ENCODE assay signal across 22 mouse cellular contexts in genomic region chr2:110376660-110377059, GRCm38 (mm10). TPM values are rescaled to one million over a fixed set of nuclear protein-coding genes. Genes with fewer than 3 reads are reported as not detected.
DNase-seq lines count a peak whose midpoint lies in the region; ATAC-seq and TF ChIP-seq lines count a peak whose summit lies in the region.
"Had no signal": no experiment of that assay in that cellular context is flagged by ENCODE, and none has a peak within 500 bp of the region (broad histone marks: within the 10 kb centered on the region; RNA-seq: fewer than 3 reads in every experiment).

No protein-coding gene starts in this region.

- no peaks in the 10 kb centered on the region for H3K4me1 ChIP-seq in stomach, embryonic 16.5 days (ENCODE audit: control insufficient read depth, insufficient read depth, low read length)
- no peaks in the 10 kb centered on the region for H3K4me1 ChIP-seq in stomach, postnatal 0 days (replicated peaks; ENCODE audit: control insufficient read depth, insufficient read depth)
- H3K4me1 ChIP-seq in kidney, embryonic 15.5 days: no peaks in the 10 kb centered on the region
- H3K4me1 ChIP-seq in hindbrain, embryonic 14.5 days (replicated peaks; ENCODE audit: control insufficient read depth, insufficient read depth, low read length): no peaks in the 10 kb centered on the region
- no peaks in the 10 kb centered on the region for H3K4me1 ChIP-seq in forebrain, embryonic 11.5 days (replicated peaks; ENCODE audit: control insufficient read depth, insufficient read depth, low read length)
- H3K4me1 ChIP-seq: embryonic facial prominence, embryonic 15.5 days; heart, embryonic 10.5 days; hindbrain, embryonic 12.5 days had no signal

- H3K27ac ChIP-seq in stomach, embryonic 16.5 days (ENCODE audit: low read length): peak overlapping the region; percentile 1; the same call in 1 of the 2 replicates
- no peak overlapping the region for H3K27ac ChIP-seq in stomach, postnatal 0 days (replicated peaks)
- no peak overlapping the region for H3K27ac ChIP-seq in kidney, embryonic 15.5 days
- no peak overlapping the region for H3K27ac ChIP-seq in hindbrain, embryonic 14.5 days
- no peak overlapping the region for H3K27ac ChIP-seq in forebrain, embryonic 11.5 days (ENCODE audit: low read depth, low read length)
- H3K27ac ChIP-seq: embryonic facial prominence, embryonic 15.5 days; forebrain, embryonic 10.5 days; forebrain, embryonic 15.5 days; heart, embryonic 10.5 days; hindbrain, embryonic 12.5 days had no signal

- no peak for TF ChIP-seq EP300 in stomach, postnatal 0 days (optimal IDR thresholded peaks at IDR 0.05)

- H3K27me3 ChIP-seq in stomach, embryonic 16.5 days (ENCODE audit: control insufficient read depth, insufficient read depth, low read length): no peaks in the 10 kb centered on the region
- no peaks in the 10 kb centered on the region for H3K27me3 ChIP-seq in stomach, postnatal 0 days (ENCODE audit: control insufficient read depth, insufficient read depth, low read length)
- no peaks in the 10 kb centered on the region for H3K27me3 ChIP-seq in kidney, embryonic 15.5 days
- H3K27me3 ChIP-seq in hindbrain, embryonic 14.5 days (ENCODE audit: control insufficient read depth, insufficient read depth, low read length): no peaks in the 10 kb centered on the region
- no peaks in the 10 kb centered on the region for H3K27me3 ChIP-seq in forebrain, embryonic 11.5 days (ENCODE audit: control insufficient read depth, insufficient read depth, low read length)
- H3K27me3 ChIP-seq: embryonic facial prominence, embryonic 15.5 days; forebrain, embryonic 15.5 days; hindbrain, embryonic 12.5 days had no signal

- no peak for ATAC-seq in stomach, embryonic 16.5 days (ENCODE audit: insufficient read depth, low FRiP score)
- ATAC-seq in stomach, postnatal 0 days (ENCODE audit: low FRiP score, low TSS enrichment): no peak
- ATAC-seq in kidney, embryonic 15.5 days (replicated peaks; ENCODE audit: low FRiP score): peak; percentile 44; the same call in 1 of the 2 replicates
- no peak for ATAC-seq in hindbrain, embryonic 14.5 days (ENCODE audit: low FRiP score)
- ATAC-seq in forebrain, embryonic 11.5 days (replicated peaks; ENCODE audit: low FRiP score): no peak
- ATAC-seq: forebrain, embryonic 15.5 days had no signal

- H3K4me3 ChIP-seq in stomach, embryonic 16.5 days (replicated peaks; ENCODE audit: low read length): no peak overlapping the region
- no peak overlapping the region for H3K4me3 ChIP-seq in stomach, postnatal 0 days (ENCODE audit: low read depth, low read length)
- H3K4me3 ChIP-seq in kidney, embryonic 15.5 days (replicated peaks): no peak overlapping the region
- no peak overlapping the region for H3K4me3 ChIP-seq in hindbrain, embryonic 14.5 days (replicated peaks; ENCODE audit: low read length)
- H3K4me3 ChIP-seq in forebrain, embryonic 11.5 days (ENCODE audit: low read depth, low read length): no peak overlapping the region
- H3K4me3 ChIP-seq: embryonic facial prominence, embryonic 15.5 days; erythroblast, embryonic 14.5 days; forebrain, embryonic 10.5 days; forebrain, embryonic 15.5 days; heart, embryonic 10.5 days; hindbrain, embryonic 12.5 days had no signal

- no peaks in the 10 kb centered on the region for H3K9me3 ChIP-seq in stomach, embryonic 16.5 days (replicated peaks; ENCODE audit: control insufficient read depth, low read length)
- no peaks in the 10 kb centered on the region for H3K9me3 ChIP-seq in stomach, postnatal 0 days (ENCODE audit: control insufficient read depth, low read length)
- H3K9me3 ChIP-seq in kidney, embryonic 15.5 days (replicated peaks): no peaks in the 10 kb centered on the region
- H3K9me3 ChIP-seq in hindbrain, embryonic 14.5 days (ENCODE audit: control insufficient read depth, low read length): no peaks in the 10 kb centered on the region
- no peaks in the 10 kb centered on the region for H3K9me3 ChIP-seq in forebrain, embryonic 11.5 days (ENCODE audit: control insufficient read depth, low read length)
- H3K9me3 ChIP-seq: embryonic facial prominence, embryonic 15.5 days; forebrain, embryonic 10.5 days; forebrain, embryonic 15.5 days; heart, embryonic 10.5 days; hindbrain, embryonic 12.5 days had no signal

- H3K9ac ChIP-seq in stomach, embryonic 16.5 days (ENCODE audit: low read length): no peak overlapping the region
- H3K9ac ChIP-seq in stomach, postnatal 0 days (ENCODE audit: low read length): no peak overlapping the region
- no peak overlapping the region for H3K9ac ChIP-seq in kidney, embryonic 15.5 days
- H3K9ac ChIP-seq in hindbrain, embryonic 14.5 days: no peak overlapping the region
- H3K9ac ChIP-seq in forebrain, embryonic 11.5 days (ENCODE audit: low read length): no peak overlapping the region
- H3K9ac ChIP-seq: embryonic facial prominence, embryonic 15.5 days; forebrain, embryonic 15.5 days; hindbrain, embryonic 12.5 days had no signal

- no peak for DNase-seq in stomach, postnatal 0 days (ENCODE audit: low spot score)
- peak; percentile 25 for DNase-seq in kidney, postnatal 14 days
- no peak for DNase-seq in hindbrain, embryonic 14.5 days (ENCODE audit: low spot score)
- DNase-seq in adipocyte (ENCODE audit: low spot score): no peak
- no peak for DNase-seq in forebrain, embryonic 11.5 days (ENCODE audit: low spot score)
- DNase-seq: adrenal gland, postnatal 10 days; cerebellum, adult 11 months; cerebellum, adult 8-10 months; cerebellum, postnatal 14 days; embryo, embryonic 11 days; gastrocnemius, postnatal 36 days; heart, adult 11 months; heart, postnatal 10 days; heart, postnatal 4 days had no signal

- no peak for TF ChIP-seq CTCF in stomach, postnatal 0 days (IDR thresholded peaks at IDR 0.05; ENCODE audit: low read depth)

- 72% methylated on average over 1 of the region's 1 CpGs for WGBS in stomach, embryonic 16.5 days
- WGBS in stomach, postnatal 0 days: 88% methylated on average over 1 of the region's 1 CpGs
- 91% methylated on average over 1 of the region's 1 CpGs for WGBS in kidney, embryonic 15.5 days
- 98% methylated on average over 1 of the region's 1 CpGs for WGBS in hindbrain, embryonic 14.5 days
- 93% methylated on average over 1 of the region's 1 CpGs for WGBS in forebrain, embryonic 11.5 days

- H3K36me3 ChIP-seq in stomach, embryonic 16.5 days (ENCODE audit: control insufficient read depth, insufficient read depth, low read length): no peaks in the 10 kb centered on the region
- no peaks in the 10 kb centered on the region for H3K36me3 ChIP-seq in stomach, postnatal 0 days (ENCODE audit: control insufficient read depth, insufficient read depth, low read length)
- H3K36me3 ChIP-seq in kidney, embryonic 15.5 days: no peaks in the 10 kb centered on the region
- H3K36me3 ChIP-seq in hindbrain, embryonic 14.5 days (replicated peaks; ENCODE audit: control insufficient read depth, insufficient read depth): no peaks in the 10 kb centered on the region
- H3K36me3 ChIP-seq in forebrain, embryonic 11.5 days (ENCODE audit: control insufficient read depth, insufficient read depth, low read length): no peaks in the 10 kb centered on the region
- H3K36me3 ChIP-seq: embryonic facial prominence, embryonic 15.5 days; forebrain, embryonic 10.5 days; forebrain, embryonic 15.5 days; heart, embryonic 10.5 days; hindbrain, embryonic 12.5 days had no signal

- no peak overlapping the region for H3K4me2 ChIP-seq in stomach, embryonic 16.5 days (ENCODE audit: low read depth, low read length)
- no peak overlapping the region for H3K4me2 ChIP-seq in stomach, postnatal 0 days (replicated peaks; ENCODE audit: low read depth)
- H3K4me2 ChIP-seq in kidney, embryonic 15.5 days: no peak overlapping the region
- H3K4me2 ChIP-seq in hindbrain, embryonic 14.5 days (replicated peaks): no peak overlapping the region
- no peak overlapping the region for H3K4me2 ChIP-seq in forebrain, embryonic 11.5 days (ENCODE audit: low read depth, low read length, severe bottlenecking)
- H3K4me2 ChIP-seq: embryonic facial prominence, embryonic 15.5 days; forebrain, embryonic 15.5 days; hindbrain, embryonic 12.5 days had no signal

RNA-seq across cellular contexts. Expression of gene Fibin, which starts 13.7 kb away (rescaled TPM):
- 58.1 and 58.4 TPM in 2 replicates for polyA plus RNA-seq in stomach, embryonic 16.5 days (2015; fragmentation: Nextera tagmentation; extraction: Ambion mirVana)
- 42.3 and 47.2 TPM in 2 replicates for polyA plus RNA-seq in stomach, postnatal 0 days (2015; fragmentation: Nextera tagmentation; extraction: Ambion mirVana)
- polyA plus RNA-seq in kidney, embryonic 15.5 days (2015; fragmentation: Nextera tagmentation; extraction: Ambion mirVana): 23.2 and 24.0 TPM in 2 replicates
- polyA plus RNA-seq in hindbrain, embryonic 14.5 days (2014; fragmentation: Nextera tagmentation; extraction: Ambion mirVana): 6.6 and 8.8 TPM in 2 replicates
- 3.9 and 5.3 TPM in 2 replicates for polyA plus RNA-seq in forebrain, embryonic 11.5 days (2014; fragmentation: Nextera tagmentation; extraction: Ambion mirVana)
- polyA plus RNA-seq: erythroblast, embryonic 14.5 days had no signal
